Mouse (Mus musculus) forebrain, embryonic 14.5 days (tissue): ENCODE results near the gene Ric8a. TPM values are rescaled to one million over a fixed set of nuclear protein-coding genes. Genes with fewer than 3 reads are reported as not detected.

Source experiments
- ATAC-seq: fragments of 200-750 bp; cut with Nextera tagmentation; 2 replicates; pipeline ENCODE4 v1.8.0; 2017; ENCODE audit warnings: mild to moderate bottlenecking, moderate library complexity
- DNase-seq: peaks from one replicate; pipeline ENCODE4 v3.0.0-alpha.2; 2015; ENCODE audit warnings: low spot score
- H3K27ac ChIP-seq: fragments of 300-500 bp; sonication (generic); 2 replicates; pipeline ENCODE4 v1.5.1; 2014; ENCODE audit warnings: low read depth, mild to moderate bottlenecking, control low read depth, low read length, moderate library complexity
- H3K27me3 ChIP-seq: fragments of 300-500 bp; sonication (generic); replicated peaks from 2 replicates; pipeline ENCODE4 v1.6.1; 2014; ENCODE audit warnings: low read length, control low read depth, mixed read lengths; ENCODE audit not compliant: control insufficient read depth, insufficient read depth
- H3K36me3 ChIP-seq: fragments of 300-500 bp; sonication (generic); 2 replicates; pipeline ENCODE4 v1.6.1; 2014; ENCODE audit warnings: low read length, control low read depth; ENCODE audit not compliant: control insufficient read depth, insufficient read depth
- H3K4me1 ChIP-seq: fragments of 300-500 bp; sonication (generic); 2 replicates; pipeline ENCODE4 v1.6.1; 2014; ENCODE audit warnings: antibody characterized with exemption, low read length, control low read depth; ENCODE audit not compliant: control insufficient read depth, insufficient read depth
- H3K4me2 ChIP-seq: fragments of 300-500 bp; sonication (generic); 2 replicates; pipeline ENCODE4 v1.6.1; 2014; ENCODE audit warnings: mild to moderate bottlenecking, control low read depth, low read length
- H3K4me3 ChIP-seq: fragments of 300-500 bp; sonication (generic); 2 replicates; pipeline ENCODE4 v1.5.1; 2014; ENCODE audit warnings: low read depth, low read length, control low read depth
- H3K9ac ChIP-seq: fragments of 300-500 bp; sonication (generic); 2 replicates; pipeline ENCODE4 v1.6.1; 2014; ENCODE audit warnings: mild to moderate bottlenecking, low read length, control low read depth, moderate library complexity
- H3K9me3 ChIP-seq: fragments of 300-500 bp; sonication (generic); replicated peaks from 2 replicates; pipeline ENCODE4 v1.6.1; 2016; ENCODE audit warnings: low read length, control low read depth, mixed read lengths; ENCODE audit not compliant: control insufficient read depth
- whole genome bisulfite sequencing: fragments of 180-500 bp; shearing (Covaris S2); extraction: QIAGEN DNeasy Blood & Tissue Kit; methylation state at CpG from one replicate; pipeline ENCODE4 v1.1.7; 2014; 5-methylcytosine and 5-hydroxymethylcytosine counted together
- polyA plus RNA-seq: library from polyadenylated mRNA; unstranded; fragments of >200 nt; fragmentation: Nextera tagmentation; extraction: Ambion mirVana; gene quantifications from 2 replicates; pipeline ENCODE4 v1.2.1, GENCODE M21; 2014

Ric8a gene
- polyA plus RNA-seq, 1 experiment from 2014 or later, result 95.0 TPM

- Histone ChIP-seq H3K9me3 (no peaks in the 10 kb centered on the region), H3K27me3 (no peaks in the 10 kb centered on the region), H3K27ac (no peak overlapping the region), H3K36me3 (peaks cover 47% of the 10 kb centered on the region), H3K4me2 (0 out of 2 replicates have a peak overlapping the region, but pooled peaks have one; percentile 98), H3K9ac (no peak overlapping the region), H3K4me3 (no peak overlapping the region), H3K4me1 (peaks cover 18% of the 10 kb centered on the region)
- DNase-seq (no peak), ATAC-seq (no peak)
- WGBS, result 92% methylated on average over 18 of the region's 18 CpGs
Observed at GRCm38 (mm10) chr7:140854483-140854882, 2.3 kb upstream of the Ric8a start.

GRCm38 (mm10) chr7:140855181-140855580 lies 1.6 kb upstream of the Ric8a start:
- Histone ChIP-seq H3K4me1 (peaks cover 18% of the 10 kb centered on the region), H3K27me3 (no peaks in the 10 kb centered on the region), H3K36me3 (peaks cover 54% of the 10 kb centered on the region), H3K4me2 (peak overlapping the region; percentile 98), H3K9ac (peak overlapping the region; percentile 96), H3K27ac (no peak overlapping the region), H3K9me3 (no peaks in the 10 kb centered on the region), H3K4me3 (peak overlapping the region; percentile 78)
- DNase-seq (no peak), ATAC-seq (no peak)
- WGBS, result 88% methylated on average over 9 of the region's 9 CpGs

- peak within 1 kb of the TSS; percentile 78 for H3K4me3 ChIP-seq
- peaks cover 60% of the 10 kb centered on the region for H3K36me3 ChIP-seq
- peak within 1 kb of the TSS; percentile 88 for H3K27ac ChIP-seq
- peak within 1 kb of the TSS; percentile 96 for H3K9ac ChIP-seq
- H3K4me1 ChIP-seq, result peaks cover 18% of the 10 kb centered on the region
- WGBS, result 1% methylated on average over 51 of the region's 51 CpGs
- peak within 1 kb of the TSS; percentile 98 for H3K4me2 ChIP-seq
- H3K27me3 ChIP-seq, result no peaks in the 10 kb centered on the region
- peak; percentile 82 for ATAC-seq
- peak; percentile 94 for DNase-seq
- H3K9me3 ChIP-seq, result no peaks in the 10 kb centered on the region
Observed at GRCm38 (mm10) chr7:140855860-140856784, 635 bp upstream of the Ric8a start, which contains the start of gene Gm45785. Gm45785 (minus strand) TSS chr7:140856331.

- Histone ChIP-seq H3K4me3 (peak within 1 kb of the TSS; percentile 78), H3K9me3 (no peaks in the 10 kb centered on the region), H3K4me1 (peaks cover 18% of the 10 kb centered on the region), H3K36me3 (peaks cover 62% of the 10 kb centered on the region), H3K27me3 (no peaks in the 10 kb centered on the region), H3K9ac (peak within 1 kb of the TSS; percentile 96), H3K4me2 (peak within 1 kb of the TSS; percentile 98), H3K27ac (peak within 1 kb of the TSS; percentile 88)
- ATAC-seq, result peak; percentile 25
- WGBS, result 37% methylated on average over 40 of the region's 40 CpGs
- DNase-seq, result no peak
Observed at GRCm38 (mm10) chr7:140857550-140858505, 1.1 kb downstream of the Ric8a start, which contains the start of gene Bet1l. Bet1l (minus strand) TSS chr7:140857577.

- Histone ChIP-seq H3K4me2 (peak overlapping the region; percentile 98), H3K36me3 (peaks cover 62% of the 10 kb centered on the region), H3K27me3 (no peaks in the 10 kb centered on the region), H3K9me3 (no peaks in the 10 kb centered on the region), H3K9ac (peak overlapping the region; percentile 96), H3K4me3 (0 out of 2 replicates have a peak overlapping the region, but pooled peaks have one; percentile 78), H3K4me1 (peaks cover 18% of the 10 kb centered on the region), H3K27ac (no peak overlapping the region)
- ATAC-seq, result no peak
- 95% methylated on average over 8 of the region's 8 CpGs for WGBS
- DNase-seq, result no peak
Observed at GRCm38 (mm10) chr7:140858746-140859145, 2.0 kb downstream of the Ric8a start.

GRCm38 (mm10) chr7:140859997-140860396 lies 3.2 kb downstream of the Ric8a start:
- Histone ChIP-seq H3K27me3 (no peaks in the 10 kb centered on the region), H3K4me1 (peaks cover 18% of the 10 kb centered on the region), H3K36me3 (peaks cover 65% of the 10 kb centered on the region), H3K4me3 (no peak overlapping the region), H3K27ac (no peak overlapping the region), H3K9ac (no peak overlapping the region), H3K9me3 (no peaks in the 10 kb centered on the region), H3K4me2 (no peak overlapping the region)
- ATAC-seq, result no peak
- 80% methylated on average over 6 of the region's 6 CpGs for WGBS
- no peak for DNase-seq

- peaks cover 70% of the 10 kb centered on the region for H3K36me3 ChIP-seq
- peaks cover 11% of the 10 kb centered on the region for H3K4me1 ChIP-seq
- H3K4me3 ChIP-seq, result no peak overlapping the region
- H3K4me2 ChIP-seq, result no peak overlapping the region
- H3K27me3 ChIP-seq, result no peaks in the 10 kb centered on the region
- no peak overlapping the region for H3K9ac ChIP-seq
- no peak overlapping the region for H3K27ac ChIP-seq
- ATAC-seq (no peak), DNase-seq (no peak)
- H3K9me3 ChIP-seq, result no peaks in the 10 kb centered on the region
- WGBS, result 90% methylated on average over 5 of the region's 5 CpGs
Observed at GRCm38 (mm10) chr7:140860728-140861127, 4.0 kb downstream of the Ric8a start.

GRCm38 (mm10) chr7:140864761-140865160 lies 8.0 kb downstream of the Ric8a start:
- ATAC-seq (no peak), DNase-seq (no peak)
- no peak overlapping the region for H3K4me2 ChIP-seq
- peaks cover 69% of the 10 kb centered on the region for H3K36me3 ChIP-seq
- H3K4me3 ChIP-seq, result no peak overlapping the region
- no peak overlapping the region for H3K27ac ChIP-seq
- 90% methylated on average over 12 of the region's 12 CpGs for WGBS
- no peaks in the 10 kb centered on the region for H3K9me3 ChIP-seq
- H3K27me3 ChIP-seq, result no peaks in the 10 kb centered on the region
- H3K4me1 ChIP-seq, result no peaks in the 10 kb centered on the region
- H3K9ac ChIP-seq, result no peak overlapping the region
